Mouse (Mus musculus): ENCODE data around the gene Jph2.

Gene Jph2

GRCm38 (mm10) chr2:163359253-163359652 lies 38.5 kb downstream of the Jph2 start:
- no peak for DNase-seq

DNA sequence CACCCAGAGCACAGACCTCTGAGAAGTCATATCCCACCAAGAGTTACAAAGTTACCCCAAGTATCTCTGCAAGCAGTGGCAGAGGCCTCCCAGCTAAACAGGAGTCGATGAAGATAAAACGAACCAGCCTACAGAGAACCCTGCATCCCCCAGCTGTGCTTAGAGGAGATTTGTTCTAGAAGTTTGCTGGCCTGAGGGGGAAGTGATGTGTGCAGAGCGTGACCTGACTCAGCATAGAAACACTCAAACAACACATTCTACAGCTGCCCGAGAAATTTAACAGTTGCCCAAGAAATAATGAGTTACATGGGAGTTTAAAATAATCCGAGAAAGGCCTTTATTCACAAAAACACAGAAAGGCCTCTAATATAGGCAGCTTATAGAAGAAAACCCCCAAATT lies 39.1 kb downstream of the Jph2 start:
- no peak for DNase-seq

GRCm38 (mm10) chr2:163356113-163356840 lies 41.5 kb downstream of the Jph2 start:
- DNase-seq, result no peak

DNA sequence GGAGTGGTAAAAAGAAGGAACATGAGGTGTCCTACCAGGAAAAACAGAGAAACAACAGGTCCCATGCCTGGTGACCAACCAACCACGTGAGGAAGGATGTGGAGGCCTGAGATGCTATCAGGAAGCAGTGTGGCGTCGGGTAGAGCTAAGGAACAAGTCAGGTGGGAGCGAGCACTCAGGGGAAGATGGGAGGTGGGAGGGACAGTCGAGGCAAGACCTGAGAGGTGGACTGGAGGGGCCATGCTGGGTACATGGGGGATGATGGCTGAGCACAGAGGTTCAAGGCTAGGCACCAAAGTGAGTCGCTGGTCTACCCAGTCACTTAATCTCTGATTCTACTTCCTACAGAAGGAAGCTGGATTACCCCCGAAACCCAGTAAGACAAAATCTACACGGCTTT lies 42.1 kb downstream of the Jph2 start:
- no peak for DNase-seq

GRCm38 (mm10) chr2:163353731-163354130 lies 44.1 kb downstream of the Jph2 start:
- DNase-seq, result no peak

- no peak for DNase-seq
Observed at GRCm38 (mm10) chr2:163350443-163350842, 47.4 kb downstream of the Jph2 start.

DNA sequence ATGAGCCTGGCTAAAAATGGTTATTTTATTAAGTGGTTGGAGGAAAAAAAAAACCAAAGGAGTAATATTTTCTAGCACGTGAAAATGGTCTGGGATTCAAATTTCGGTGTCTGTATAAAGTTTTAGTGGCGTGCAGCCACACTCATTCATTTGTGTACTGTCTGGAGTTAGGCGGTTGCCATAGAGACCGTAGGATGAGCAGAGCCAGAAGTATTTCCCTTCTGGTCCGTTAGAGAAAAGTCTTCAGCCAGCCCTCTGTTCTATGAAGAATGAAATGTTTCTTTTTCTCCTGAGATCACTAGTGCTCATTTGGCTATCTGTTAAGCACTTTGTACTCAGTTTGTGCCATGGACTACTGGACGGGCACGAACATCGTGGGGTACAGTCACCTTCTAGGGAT lies 48.4 kb downstream of the Jph2 start:
- DNase-seq, result peak; percentile 37

DNA sequence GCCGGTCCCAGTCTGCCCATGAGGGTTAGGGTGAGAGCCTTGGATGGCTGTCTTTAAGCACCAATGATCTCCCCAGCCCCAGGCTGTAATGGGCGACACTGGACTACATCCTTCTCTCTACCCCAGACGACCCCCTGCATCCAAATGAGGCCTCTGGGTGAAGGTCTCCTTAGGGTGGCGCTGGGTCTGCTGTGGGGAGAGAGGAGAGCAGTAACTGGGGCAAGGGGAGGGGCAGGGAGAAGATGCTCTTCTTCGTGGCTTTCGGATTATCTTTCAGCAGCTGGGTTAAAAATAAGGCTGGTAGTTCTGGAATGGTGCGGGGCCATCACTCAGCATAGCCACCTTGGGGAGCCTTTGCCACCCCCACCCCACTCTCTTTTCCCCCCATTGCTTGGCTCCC lies 49.1 kb downstream of the Jph2 start:
- no peak for DNase-seq

- DNase-seq, result no peak
Observed at GRCm38 (mm10) chr2:163347517-163348184, 50.1 kb downstream of the Jph2 start.

DNA sequence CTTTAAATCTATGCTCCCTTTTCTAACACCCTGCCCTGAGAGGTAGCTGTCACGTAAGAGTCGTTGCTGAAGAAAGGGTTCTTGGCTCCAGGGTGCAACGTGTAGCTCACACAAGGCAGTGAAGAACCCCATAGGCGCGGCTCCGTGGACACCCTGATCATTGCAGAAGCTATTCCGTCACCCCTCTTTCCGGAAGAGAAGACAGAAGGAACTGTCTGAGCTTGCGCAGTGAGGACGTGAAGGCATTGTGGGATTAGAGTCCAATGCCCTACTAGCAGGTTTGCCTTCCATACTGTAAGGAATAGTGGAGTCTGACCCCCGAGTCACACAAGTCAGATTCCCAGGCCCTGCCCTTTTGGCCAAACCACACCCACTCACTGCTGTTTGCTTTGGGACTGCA lies 51.3 kb downstream of the Jph2 start:
- no peak for DNase-seq

- DNase-seq, result peak; percentile 38
Observed at GRCm38 (mm10) chr2:163344976-163345660, 52.7 kb downstream of the Jph2 start.

DNA sequence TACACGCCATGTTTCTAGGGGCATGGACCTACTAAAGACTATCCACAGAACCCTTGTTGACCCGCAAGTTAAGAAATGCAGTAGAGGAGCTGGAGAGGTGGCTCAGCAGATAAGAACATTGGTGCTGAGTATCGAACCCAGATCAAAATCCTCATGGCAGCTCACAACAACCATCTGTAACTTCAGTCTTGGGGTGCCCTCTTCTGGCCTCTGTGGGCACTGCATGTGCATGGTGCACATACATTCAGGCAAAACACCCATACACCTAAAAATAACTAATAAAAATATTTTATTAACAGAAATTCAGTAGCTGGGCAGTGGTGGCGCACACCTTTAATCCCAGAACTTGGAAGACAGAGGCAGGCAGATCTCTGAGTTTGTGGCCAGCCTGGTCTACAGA lies 54.1 kb downstream of the Jph2 start:
- DNase-seq, result peak; percentile 49

DNA sequence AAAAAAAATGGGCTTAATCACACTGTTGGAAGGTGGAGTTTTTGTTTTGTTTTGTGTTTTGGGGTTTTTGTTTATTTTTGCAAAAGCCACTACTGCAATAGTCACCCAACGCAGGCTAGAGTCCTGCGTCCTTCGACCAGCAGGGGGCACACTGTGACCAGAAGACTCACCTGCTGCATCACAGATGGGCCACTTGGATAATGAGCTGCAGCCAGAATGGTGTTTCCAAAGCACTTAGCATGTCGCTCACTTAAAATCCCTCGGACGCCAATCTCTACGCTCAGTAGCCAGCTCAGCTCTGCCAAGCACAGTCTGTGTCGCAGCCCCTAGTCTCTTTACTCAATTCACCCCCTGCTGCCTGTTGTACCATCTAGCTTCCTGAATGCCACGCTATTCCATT lies 57.5 kb downstream of the Jph2 start:
- DNase-seq, result peak; percentile 85

- no peak for DNase-seq
Observed at GRCm38 (mm10) chr2:163332368-163333055, 65.3 kb downstream of the Jph2 start.

- DNase-seq, result no peak
Observed at GRCm38 (mm10) chr2:163331423-163331822, 66.4 kb downstream of the Jph2 start.

DNA sequence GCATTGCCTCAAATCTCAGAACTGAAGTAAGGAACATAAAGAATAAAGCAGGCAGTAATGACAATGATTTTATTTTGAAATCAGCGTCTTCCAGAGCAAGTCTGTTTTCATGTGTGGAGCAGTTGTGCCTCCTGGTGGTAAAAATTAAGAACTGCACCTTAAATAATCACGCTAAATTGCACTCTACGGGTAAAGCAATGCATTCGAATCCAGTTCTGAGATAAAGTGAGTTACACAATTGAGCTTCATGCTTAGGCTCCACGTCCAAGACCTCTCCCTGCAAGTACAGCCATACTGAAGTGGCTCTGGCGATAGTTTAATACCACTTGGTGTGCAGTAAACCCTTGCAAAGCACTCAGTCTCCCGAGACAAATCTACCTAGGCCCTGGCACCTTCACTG lies 67.1 kb downstream of the Jph2 start:
- no peak for DNase-seq

GRCm38 (mm10) chr2:163323163-163323562 lies 74.6 kb downstream of the Jph2 start:
- DNase-seq, result no peak

GRCm38 (mm10) chr2:163318777-163319176 lies 79.0 kb downstream of the Jph2 start:
- DNase-seq, result no peak

DNA sequence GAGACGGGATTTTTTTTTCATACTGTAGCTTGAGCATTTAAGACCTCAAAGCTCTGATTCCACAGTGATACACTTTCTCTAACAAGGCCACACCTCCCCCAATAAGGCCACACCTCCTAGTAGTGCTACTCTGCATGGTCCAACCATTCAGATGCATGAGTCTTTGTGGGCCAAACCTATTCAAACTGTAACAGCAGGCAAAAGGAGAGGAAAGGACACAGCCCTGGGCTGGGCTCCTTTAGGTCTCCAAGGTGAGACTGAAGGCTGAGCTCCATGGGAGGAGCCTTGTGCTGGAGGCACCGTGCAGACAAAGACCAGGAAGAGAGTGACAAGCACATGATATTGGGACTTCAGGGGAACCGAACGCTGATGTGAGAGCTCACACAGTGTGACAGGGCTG lies 80.5 kb downstream of the Jph2 start:
- no peak for DNase-seq

- DNase-seq, result no peak
Observed at GRCm38 (mm10) chr2:163310163-163310688, 87.6 kb downstream of the Jph2 start.

DNA sequence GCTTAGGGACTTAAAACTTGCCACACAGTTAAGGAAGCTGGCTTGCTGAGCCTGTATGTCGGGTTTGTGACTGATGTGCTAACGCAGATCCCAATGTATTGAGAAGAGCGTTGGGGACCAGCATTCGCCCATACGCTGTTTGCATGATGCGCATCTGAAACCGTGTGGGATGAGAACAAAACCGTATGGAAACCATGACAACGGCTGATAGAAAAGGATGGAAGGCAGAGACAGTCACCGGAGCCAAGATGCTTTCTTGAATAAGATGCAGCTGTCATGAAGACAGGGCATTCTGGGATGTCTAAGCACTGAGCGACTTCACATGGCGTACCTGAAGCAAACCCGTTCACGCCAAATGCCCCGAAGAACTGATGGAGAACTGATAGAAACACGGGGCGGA lies 88.4 kb downstream of the Jph2 start:
- no peak for DNase-seq

DNA sequence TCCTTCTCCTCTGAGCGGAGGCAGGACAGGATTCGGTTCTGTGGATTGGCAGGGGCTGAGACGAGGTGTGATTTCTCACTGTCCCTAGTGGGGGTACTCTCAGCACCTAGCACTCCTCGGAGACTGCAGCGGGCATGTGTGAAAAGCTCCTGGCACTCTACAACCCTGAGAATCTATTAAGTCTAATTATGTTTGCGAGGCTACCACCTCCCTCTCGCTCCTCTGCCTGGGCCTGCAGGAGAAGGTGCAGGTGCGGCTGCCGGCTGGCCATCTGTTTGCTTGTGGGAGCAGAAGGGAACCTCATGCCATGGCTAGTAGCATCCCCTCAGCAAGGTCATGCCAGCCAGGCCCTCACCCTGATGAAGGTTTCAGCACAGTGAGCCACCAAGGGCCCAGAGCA lies 94.8 kb downstream of the Jph2 start:
- no peak for DNase-seq

- no peak for DNase-seq
Observed at GRCm38 (mm10) chr2:163301641-163302040, 96.2 kb downstream of the Jph2 start.
